Mouse (Mus musculus) G1E (cell line): ENCODE results near the gene Tiparp. TPM values are rescaled to one million over a fixed set of nuclear protein-coding genes. Genes with fewer than 3 reads are reported as not detected.

ENCODE experiments used
- ATAC-seq: 2 replicates; pipeline ENCODE4 v1.8.0; 2016; ENCODE audit warnings: mild to moderate bottlenecking; ENCODE audit not compliant: insufficient number of reproducible peaks, poor library complexity, low FRiP score, severe bottlenecking; ENCODE audit errors: extremely low read depth
- DNase-seq: peaks from one replicate; pipeline ENCODE4 v3.0.0; 2012; ENCODE audit warnings: low spot score
- H3K27me3 ChIP-seq: 2 replicates; pipeline ENCODE4 v1.6.1; 2012; ENCODE audit warnings: mild to moderate bottlenecking, low read length, inconsistent platforms; ENCODE audit not compliant: insufficient read depth
- H3K36me3 ChIP-seq: replicated peaks from 2 replicates; pipeline ENCODE3; 2012; ENCODE audit warnings: mild to moderate bottlenecking, inconsistent platforms
- H3K4me1 ChIP-seq: 2 replicates; pipeline ENCODE4 v1.6.1; 2012; ENCODE audit warnings: low read depth, low read length, inconsistent platforms, mixed read lengths; ENCODE audit not compliant: insufficient read depth
- H3K4me3 ChIP-seq: 2 replicates; pipeline ENCODE4 v1.5.1; 2012; ENCODE audit warnings: low read depth, mild to moderate bottlenecking, inconsistent platforms, low read length, moderate library complexity, mixed read lengths
- H3K9me3 ChIP-seq: replicated peaks from 2 replicates; pipeline ENCODE4 v1.6.1; 2012; ENCODE audit warnings: inconsistent platforms
- CTCF ChIP-seq: IDR thresholded peaks from 2 replicates; pipeline ENCODE4 v1.5.1; 2012; ENCODE audit warnings: low read depth, low read length, inconsistent platforms, mixed read lengths
- GATA1 ChIP-seq: IDR thresholded peaks from 2 replicates; pipeline ENCODE4 v1.6.1; 2012; ENCODE audit warnings: borderline replicate concordance, low read length, inconsistent platforms, mixed read lengths
- GATA2 ChIP-seq: IDR thresholded peaks from 2 replicates; pipeline ENCODE4 v1.6.1; 2012; ENCODE audit warnings: low read depth, low read length, inconsistent platforms, borderline replicate concordance
- POLR2AphosphoS5 ChIP-seq: IDR thresholded peaks from 2 replicates; pipeline ENCODE4 v1.6.1; 2012; ENCODE audit warnings: low read depth, low read length, inconsistent platforms; ENCODE audit not compliant: insufficient replicate concordance
- TAL1 ChIP-seq: conservative IDR thresholded peaks from 2 replicates; pipeline ENCODE4 v1.6.1; 2012; ENCODE audit warnings: low read depth, low read length, inconsistent platforms, mixed read lengths
- polyA plus RNA-seq: library from polyadenylated mRNA; stranded (reverse); fragments of >175 nt; gene quantifications from 2 replicates; pipeline ENCODE4 v1.2.3, GENCODE M21; 2012
- total RNA-seq, 2 experiments: library from RNA; stranded (forward) in 1 of 2; stranded (reverse) in 1 of 2; fragments of 200-1000 nt in 1 of 2; fragments of >200 nt in 1 of 2; fragmentation: Nextera tagmentation in 1 of 2; gene quantifications; 2 replicates each; pipeline ENCODE4 v1.2.3; 2014 to 2017

Tiparp gene
- total and polyA plus RNA-seq, 3 experiments, result 0.98 to 22.6 (median 19.3) TPM

DNA sequence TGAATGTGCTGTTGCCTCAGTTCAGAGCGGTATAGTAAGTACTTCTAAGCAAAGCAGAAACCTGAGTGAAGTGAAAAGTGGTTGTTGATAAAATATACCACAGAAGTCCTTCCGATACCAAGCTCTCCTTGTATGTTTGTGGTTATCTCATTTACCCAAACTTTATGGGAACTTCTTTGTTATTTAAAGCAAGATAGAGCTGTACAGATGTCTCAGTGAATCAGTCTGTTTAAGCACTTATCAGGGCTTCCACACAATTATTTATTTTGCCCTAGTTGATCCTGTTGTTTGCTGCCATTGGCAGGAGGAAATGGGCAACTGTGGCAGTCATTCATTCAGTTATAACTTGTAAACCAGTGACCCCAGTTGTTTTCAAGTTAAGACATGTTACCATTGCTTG is 26.4 kb downstream of the Tiparp start:
- Histone ChIP-seq H3K27me3 (no peaks in the 10 kb centered on the region), H3K36me3 (peaks cover 28% of the 10 kb centered on the region), H3K4me3 (no peak overlapping the region), H3K9me3 (no peaks in the 10 kb centered on the region), H3K4me1 (peaks cover 5% of the 10 kb centered on the region; the same call in 1 of the 2 replicates)
- TF ChIP-seq GATA2, result no peak
- no peak for TF ChIP-seq CTCF
- TF ChIP-seq TAL1, result no peak
- no peak for TF ChIP-seq GATA1
- TF ChIP-seq POLR2AphosphoS5, result no peak
- ATAC-seq (peak; percentile 45; the same call in 1 of the 2 replicates), DNase-seq (no peak)

DNA sequence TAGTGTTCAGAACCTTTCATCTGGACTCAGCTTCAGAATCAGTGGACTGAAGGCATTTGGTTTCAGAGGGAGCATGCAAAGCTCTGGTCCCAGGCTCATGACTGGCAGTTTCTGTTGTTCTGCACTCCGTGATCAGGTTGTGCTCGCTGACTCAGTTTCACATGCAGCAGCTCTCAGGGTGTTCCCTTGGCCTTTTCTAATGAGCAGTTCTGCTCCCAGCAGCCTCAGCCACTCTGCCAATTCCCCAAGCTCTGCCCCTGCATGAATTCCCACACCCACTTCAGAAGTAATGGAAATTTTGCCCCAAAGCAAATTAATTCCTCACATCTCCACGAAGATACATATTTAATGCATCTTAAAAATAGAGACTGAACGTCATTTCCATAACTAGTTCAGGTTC is 30.5 kb downstream of the Tiparp start:
- H3K4me3 ChIP-seq, result no peak overlapping the region
- ATAC-seq, result no peak
- H3K27me3 ChIP-seq, result 0 out of 2 replicates have a peak, but pooled peaks cover 4% of the 10 kb centered on the region
- no peak for DNase-seq
- no peak for TF ChIP-seq TAL1
- TF ChIP-seq CTCF, result no peak
- no peak for TF ChIP-seq GATA1
- TF ChIP-seq POLR2AphosphoS5, result no peak
- no peak for TF ChIP-seq GATA2
- H3K36me3 ChIP-seq, result peaks cover 15% of the 10 kb centered on the region
- no peaks in the 10 kb centered on the region for H3K9me3 ChIP-seq
- peaks cover 5% of the 10 kb centered on the region; the same call in 1 of the 2 replicates for H3K4me1 ChIP-seq

DNA sequence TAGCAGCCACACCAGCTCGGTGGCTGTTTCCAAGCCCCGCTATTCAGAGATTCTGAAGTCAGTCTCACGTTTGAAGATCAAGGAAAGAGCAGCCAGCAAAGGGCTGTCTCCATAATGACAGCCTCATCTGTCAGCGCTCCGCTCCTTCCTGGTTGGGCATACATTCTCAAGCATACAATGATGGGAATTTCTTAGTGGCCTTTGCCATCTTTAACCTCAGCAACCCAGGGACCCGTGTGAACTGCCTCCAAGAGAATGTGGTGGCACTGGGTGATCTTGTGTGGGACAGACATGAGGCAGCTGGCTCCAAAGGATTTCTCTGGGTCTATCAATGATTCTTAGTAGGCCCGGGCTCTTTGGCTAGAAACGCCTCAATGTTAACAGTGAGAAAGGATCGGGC is 34.0 kb downstream of the Tiparp start:
- no peak for DNase-seq
- peaks cover 21% of the 10 kb centered on the region; the same call in 1 of the 2 replicates for H3K27me3 ChIP-seq
- H3K36me3 ChIP-seq, result peaks cover 8% of the 10 kb centered on the region
- no peak for TF ChIP-seq TAL1
- no peak for TF ChIP-seq CTCF
- no peak for TF ChIP-seq GATA1
- no peak for TF ChIP-seq GATA2
- no peak for TF ChIP-seq POLR2AphosphoS5
- H3K4me1 ChIP-seq, result no peaks in the 10 kb centered on the region
- no peak overlapping the region for H3K4me3 ChIP-seq
- ATAC-seq, result no peak
- H3K9me3 ChIP-seq, result no peaks in the 10 kb centered on the region

DNA sequence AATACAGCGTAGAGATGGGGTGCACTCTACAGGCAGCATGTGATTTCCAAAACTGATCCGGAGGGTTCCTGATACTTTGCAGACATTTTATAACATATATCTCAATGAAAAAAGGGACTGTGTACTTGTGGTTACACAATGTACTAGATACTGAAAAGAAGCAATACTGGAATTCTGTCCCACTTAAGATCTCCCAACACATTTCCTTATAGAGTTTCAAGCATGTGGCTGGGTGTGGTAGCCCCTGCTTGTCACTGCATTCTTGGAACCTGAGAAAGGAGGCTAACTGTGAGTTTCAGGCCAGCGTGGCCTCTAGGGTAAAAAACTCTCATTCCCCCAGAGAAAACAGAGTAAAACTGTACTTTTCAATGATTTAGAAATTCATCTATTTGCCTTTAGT is 34.5 kb downstream of the Tiparp start:
- H3K4me3 ChIP-seq, result no peak overlapping the region
- no peaks in the 10 kb centered on the region for H3K4me1 ChIP-seq
- ATAC-seq (no peak), DNase-seq (no peak)
- TF ChIP-seq TAL1 (no peak), GATA1 (no peak), POLR2AphosphoS5 (no peak)
- H3K9me3 ChIP-seq, result no peaks in the 10 kb centered on the region
- peaks cover 21% of the 10 kb centered on the region; the same call in 1 of the 2 replicates for H3K27me3 ChIP-seq
- peaks cover 8% of the 10 kb centered on the region for H3K36me3 ChIP-seq

DNA sequence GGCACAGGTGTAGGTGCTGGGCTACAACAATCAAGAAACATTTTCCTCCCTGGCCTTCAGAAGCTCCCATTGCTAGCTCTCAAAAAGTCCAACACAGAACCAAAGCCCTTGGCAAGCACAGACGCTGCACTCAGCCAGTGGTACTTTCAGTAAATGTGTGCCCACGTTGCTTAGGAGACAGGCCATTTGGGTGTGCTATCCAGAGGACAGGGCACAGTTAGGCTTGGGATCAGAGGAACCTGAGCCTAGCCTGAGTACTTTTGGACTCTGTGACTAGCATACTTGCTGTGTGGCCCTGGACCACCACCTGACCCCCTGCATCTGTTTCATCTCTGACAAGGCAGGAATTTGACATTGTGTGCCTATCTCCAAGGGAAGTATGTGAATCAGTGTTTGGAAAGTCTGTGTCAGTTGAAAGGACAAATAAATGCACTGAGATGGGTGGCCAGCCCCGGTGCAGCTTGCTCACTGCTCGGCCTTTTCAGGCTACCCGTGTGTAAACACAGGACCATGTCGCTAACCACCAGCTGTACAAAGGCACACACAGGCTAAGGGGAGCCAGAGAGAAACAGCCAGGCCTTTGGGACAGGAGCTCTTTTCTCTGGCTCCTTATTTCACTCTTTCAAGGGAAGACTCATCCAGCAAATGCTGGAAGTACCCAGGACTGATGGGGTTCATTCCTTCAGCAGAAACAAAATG is 35.9 kb downstream of the Tiparp start:
- TF ChIP-seq GATA2, result no peak
- no peak for TF ChIP-seq POLR2AphosphoS5
- no peak for TF ChIP-seq TAL1
- no peak for TF ChIP-seq CTCF
- no peak for TF ChIP-seq GATA1
- no peaks in the 10 kb centered on the region for H3K36me3 ChIP-seq
- DNase-seq, result no peak
- H3K4me3 ChIP-seq, result no peak overlapping the region
- H3K4me1 ChIP-seq, result no peaks in the 10 kb centered on the region
- no peak for ATAC-seq
- no peaks in the 10 kb centered on the region for H3K9me3 ChIP-seq
- H3K27me3 ChIP-seq, result peaks cover 22% of the 10 kb centered on the region; the same call in 1 of the 2 replicates

DNA sequence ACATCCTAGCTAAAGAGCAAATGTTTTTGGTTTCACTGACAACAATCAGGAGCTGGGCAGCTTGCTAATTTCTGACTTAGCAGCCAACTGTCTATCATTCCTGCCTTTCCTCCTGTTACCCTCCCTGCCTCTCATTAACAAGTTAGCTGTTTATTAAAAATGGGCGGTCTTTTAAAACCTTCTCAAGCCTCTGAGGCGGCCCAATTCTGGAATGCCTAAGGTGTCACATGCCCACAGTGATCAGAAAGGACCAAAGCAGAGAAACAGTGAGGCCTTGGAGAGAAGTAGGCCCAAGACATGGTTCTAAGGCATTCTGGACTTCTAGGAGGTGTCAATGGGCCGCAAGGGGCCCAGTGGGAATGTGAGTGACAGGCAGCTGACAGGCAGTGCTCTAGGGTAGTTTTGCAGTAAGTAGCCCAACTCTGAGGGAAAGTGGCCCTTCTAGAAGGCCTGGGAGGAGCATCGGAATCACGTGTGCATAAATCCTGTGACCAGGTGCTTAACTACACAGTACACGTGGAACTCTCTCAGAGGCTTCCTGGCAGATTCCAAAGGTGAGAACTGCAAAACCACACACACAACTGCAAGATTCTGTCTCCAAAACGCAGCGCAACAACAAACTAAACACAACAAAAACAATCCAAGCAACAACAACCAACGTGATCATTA is 37.6 kb downstream of the Tiparp start:
- H3K9me3 ChIP-seq, result no peaks in the 10 kb centered on the region
- no peak for ATAC-seq

More for the DNA sequence above, 37.6 kb downstream of the Tiparp start:
- H3K4me1 ChIP-seq, result no peaks in the 10 kb centered on the region
- DNase-seq, result no peak
- no peaks in the 10 kb centered on the region for H3K36me3 ChIP-seq
- no peak overlapping the region for H3K4me3 ChIP-seq
- TF ChIP-seq CTCF, result no peak
- TF ChIP-seq POLR2AphosphoS5, result no peak
- no peak for TF ChIP-seq GATA1
- no peak for TF ChIP-seq GATA2
- no peak for TF ChIP-seq TAL1
- peaks cover 28% of the 10 kb centered on the region for H3K27me3 ChIP-seq
